Mouse (Mus musculus) left cerebral cortex, adult 2 months (tissue): ENCODE data around the gene Kdf1. TPM values are rescaled to one million over a fixed set of nuclear protein-coding genes. Genes with fewer than 3 reads are reported as not detected.

ENCODE experiments used
- DNase-seq, 2 experiments: peaks; one replicate each; pipeline ENCODE4 v3.0.0; 2021 to 2022; ENCODE audit warnings: low spot score in 2 of 2, mixed read lengths in 1 of 2; ENCODE audit errors: extremely low spot score in 1 of 2
- H3K27ac ChIP-seq: fragments of 200-600 bp; 2 replicates; pipeline ENCODE4 v1.8.1; 2022
- H3K4me3 ChIP-seq: fragments of 200-600 bp; 2 replicates; pipeline ENCODE4 v1.8.1; 2022
- CTCF ChIP-seq: fragments of 200-600 bp; IDR thresholded peaks from 2 replicates; pipeline ENCODE4 v1.8.1; 2022; ENCODE audit warnings: antibody characterized with exemption, mild to moderate bottlenecking, moderate library complexity
- intact Hi-C: fragments of 180-260 bp; cut with DNase I; formaldehyde crosslinking; loops from one replicate; pipeline ENCODE4 v1.15.1; 2025
- total RNA-seq, 2 experiments: library from RNA; stranded (reverse); gene quantifications; 2 replicates each; pipeline ENCODE4 v1.2.3; 2021

The Kdf1 gene
- total RNA-seq, 2 experiments from 2014 or later, result 0.28 TPM; not detected in 1

- Histone ChIP-seq H3K27ac (no peak overlapping the region), H3K4me3 (no peak overlapping the region)
- DNase-seq, result no peak
- no peak for TF ChIP-seq CTCF
- intact Hi-C loops, result no loop called here
These were observed 17.3 kb downstream of the Kdf1 start for GRCm38 (mm10) chr4:133536081-133536480.

GRCm38 (mm10) chr4:133536652-133537051 lies 17.9 kb downstream of the Kdf1 start:
- no peak for DNase-seq
- H3K27ac ChIP-seq, result no peak overlapping the region
- TF ChIP-seq CTCF, result no peak
- no peak overlapping the region for H3K4me3 ChIP-seq
- intact Hi-C loops, result no loop called here

- intact Hi-C loops, result no loop called here
- peak; percentile 94 for DNase-seq
- TF ChIP-seq CTCF, result no peak
- Histone ChIP-seq H3K4me3 (peak within 1 kb of the TSS; percentile 97), H3K27ac (peak within 1 kb of the TSS; percentile 87)
These were observed 26.8 kb downstream of the Kdf1 start, which contains the start of gene Nudc for GRCm38 (mm10) chr4:133545272-133546231. Gene Nudc, minus strand, starts transcription at chr4:133545996.

- Histone ChIP-seq H3K27ac (no peak overlapping the region), H3K4me3 (no peak overlapping the region)
- intact Hi-C loops, result no loop called here
- TF ChIP-seq CTCF, result no peak
- no peak for DNase-seq
These were observed 33.3 kb downstream of the Kdf1 start for GRCm38 (mm10) chr4:133552029-133552428.

GRCm38 (mm10) chr4:133552768-133553447 lies 34.1 kb downstream of the Kdf1 start, which contains the start of gene Nr0b2:
Gene Nr0b2, plus strand, starts transcription at chr4:133553376.
- no peak for TF ChIP-seq CTCF
- intact Hi-C loops, result no loop called here
- Histone ChIP-seq H3K4me3 (no peak within 1 kb of the TSS), H3K27ac (no peak within 1 kb of the TSS)
- no peak for DNase-seq

GRCm38 (mm10) chr4:133553448-133554330 lies 34.9 kb downstream of the Kdf1 start:
- DNase-seq, result no peak
- H3K27ac ChIP-seq, result no peak overlapping the region
- H3K4me3 ChIP-seq, result no peak overlapping the region
- intact Hi-C loops, result no loop called here
- TF ChIP-seq CTCF, result no peak

- no peak for TF ChIP-seq CTCF
- intact Hi-C loops, result no loop called here
- no peak overlapping the region for H3K27ac ChIP-seq
- no peak for DNase-seq
- H3K4me3 ChIP-seq, result no peak overlapping the region
These were observed 38.4 kb downstream of the Kdf1 start for GRCm38 (mm10) chr4:133557041-133557717.

GRCm38 (mm10) chr4:133559846-133560245 lies 41.1 kb downstream of the Kdf1 start:
- intact Hi-C loops, result no loop called here
- Histone ChIP-seq H3K4me3 (no peak overlapping the region), H3K27ac (no peak overlapping the region)
- no peak for DNase-seq
- TF ChIP-seq CTCF, result no peak

- DNase-seq, result no peak
- TF ChIP-seq CTCF, result no peak
- Histone ChIP-seq H3K4me3 (no peak overlapping the region), H3K27ac (no peak overlapping the region)
- intact Hi-C loops, result no loop called here
These were observed 42.9 kb downstream of the Kdf1 start for GRCm38 (mm10) chr4:133561622-133562021.

- TF ChIP-seq CTCF, result no peak
- Histone ChIP-seq H3K4me3 (no peak overlapping the region), H3K27ac (no peak overlapping the region)
- no peak for DNase-seq
- intact Hi-C loops, result no loop called here
These were observed 44.4 kb downstream of the Kdf1 start for GRCm38 (mm10) chr4:133563123-133563571.

- no peak for DNase-seq
- intact Hi-C loops, result no loop called here
- Histone ChIP-seq H3K4me3 (no peak overlapping the region), H3K27ac (no peak overlapping the region)
- no peak for TF ChIP-seq CTCF
These were observed 48.5 kb downstream of the Kdf1 start for GRCm38 (mm10) chr4:133567251-133567650.
